Mouse (Mus musculus): Measurements from ENCODE around the gene Cand1.

DNA sequence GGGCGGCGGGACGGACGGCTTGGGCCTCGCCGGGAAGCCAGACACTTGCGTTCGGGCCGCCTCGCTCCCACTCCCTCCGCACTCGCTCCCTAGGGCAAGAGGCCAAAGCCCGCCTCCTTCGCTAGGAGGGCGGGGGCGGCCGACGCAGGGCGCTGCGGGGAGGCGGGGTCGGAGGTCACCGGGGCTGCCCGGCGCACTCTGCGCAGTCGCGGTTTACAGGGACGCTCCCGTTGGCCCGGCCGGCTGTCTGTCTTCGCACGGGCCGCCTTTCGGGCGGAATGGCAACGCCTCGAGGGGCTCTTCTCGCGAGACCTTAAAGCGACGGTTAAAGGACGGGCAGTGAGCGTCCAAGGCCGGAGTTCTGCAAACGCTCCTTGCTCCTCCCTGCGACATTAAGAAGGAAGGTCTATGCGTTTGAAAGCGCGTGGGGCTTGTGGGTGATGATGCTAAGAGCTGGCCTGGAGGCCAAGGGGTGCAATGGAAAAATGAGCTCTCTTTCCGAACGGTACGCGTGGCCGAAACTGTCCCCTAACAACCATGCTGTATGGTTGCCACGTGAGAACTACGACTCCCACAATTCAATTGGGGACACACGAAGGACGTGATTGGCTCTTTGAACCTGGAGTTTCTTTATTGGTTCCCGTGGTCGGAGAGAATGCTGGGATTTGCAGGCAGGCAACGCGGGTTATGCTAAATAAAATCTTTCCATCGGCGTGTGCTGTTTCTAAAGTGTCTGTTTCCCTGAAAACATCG lies at the start of gene Cand1:
- no peak for TF ChIP-seq CTCF (IDR thresholded peaks at IDR 0.05; ENCODE audit: extremely low read depth, insufficient read depth, low read length)
- TF ChIP-seq POLR2A (IDR thresholded peaks at IDR 0.05; ENCODE audit: extremely low read depth, insufficient read depth, low read length), result peak; percentile 83

Data from cortical plate, adult 2 months (tissue).